ENCODE assay signal across 8 mouse cellular contexts in the genomic region with DNA sequence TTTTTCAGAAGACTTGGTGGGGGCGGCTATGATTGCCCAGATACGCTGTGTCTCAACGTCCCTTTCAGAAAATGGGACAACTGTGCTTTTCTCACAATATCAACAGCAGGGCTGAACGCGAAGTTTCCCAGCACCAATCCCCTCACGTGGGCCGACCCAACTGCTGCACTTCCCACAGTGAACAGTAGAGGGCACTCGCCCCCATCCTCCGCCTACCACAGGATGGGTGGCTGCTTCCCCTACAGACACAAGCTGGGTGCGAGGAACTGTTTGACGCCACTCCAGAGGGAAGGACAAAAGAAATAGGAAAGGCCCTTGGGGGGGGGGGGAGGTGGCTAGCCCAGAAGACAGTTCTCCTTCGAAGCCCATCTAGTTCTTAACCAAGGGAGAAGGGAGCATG. TPM values are rescaled to one million over a fixed set of nuclear protein-coding genes. Genes with fewer than 3 reads are reported as not detected.
A peak's percentile ranks its signal among the peaks of the same experiment; 100 is the strongest.
DNase-seq lines count a peak whose midpoint lies in the region; ATAC-seq and TF ChIP-seq lines count a peak whose summit lies in the region.

No protein-coding gene starts in this region.

- 0 out of 2 replicates have a peak, but pooled peaks cover 4% of the 10 kb centered on the region for H3K4me1 ChIP-seq in lung, adult 2 months (ENCODE audit: control insufficient read depth, insufficient read depth, low read length)

- 5% methylated on average over 12 of the region's 12 CpGs for WGBS in lung, adult 2 months

- peak; percentile 94 for TF ChIP-seq CTCF in lung, adult 2 months (IDR thresholded peaks at IDR 0.05; ENCODE audit: insufficient read depth, low read length)

- H3K4me3 ChIP-seq in lung, adult 2 months (replicated peaks; ENCODE audit: extremely low read depth, low read depth, low read length): no peak overlapping the region

- no peak for TF ChIP-seq POLR2A in lung, adult 2 months (IDR thresholded peaks at IDR 0.05; ENCODE audit: borderline replicate concordance, extremely low read depth, low read depth, low read length)

- peak; percentile 84 to 89 for DNase-seq in CD8-positive naive resting alpha-beta T cell, adult 2 months (ENCODE audit: low read depth in 2 of 2, low spot score in 2 of 2)
- peak; percentile 61 for DNase-seq in adrenal gland, adult 8-10 months
- DNase-seq in embryo, embryonic 11 days: peak; percentile 77
- DNase-seq in kidney, postnatal 10 days: peak; percentile 87
- peak; percentile 83 for DNase-seq in lung, adult 2 months
- peak; percentile 44 for DNase-seq in retina, adult 2 months (ENCODE audit: low read depth, low spot score)
- peak; percentile 81 to 85 for DNase-seq in thymus, postnatal 36 days

- ATAC-seq in granulocyte monocyte progenitor cell, adult 5-6 weeks (replicated peaks; ENCODE audit: poor library complexity, severe bottlenecking): peak; percentile 77

RNA-seq across cellular contexts. Expression of gene Epop, which starts 2.4 kb away (rescaled TPM):
- 1 to 10 TPM; 2.1 to 5.4 (median 4.0) TPM for total RNA-seq in adrenal gland, adult 8-10 months (2022)
- total RNA-seq in granulocyte monocyte progenitor cell, adult 5-6 weeks (2014; fragmentation: Nextera tagmentation): 7.5 and 8.1 TPM in 2 replicates
- 1.6 and 2.5 TPM in 2 replicates for total RNA-seq in granulocyte monocyte progenitor cell, adult 5-6 weeks (2017)
- 6.4 and 12.3 TPM in 2 replicates for polyA plus RNA-seq in lung, adult 2 months (2012; rRNA removed)

RNA-seq across cellular contexts. Expression of gene Mllt6, which starts 31.3 kb away (rescaled TPM):
- total RNA-seq in adrenal gland, adult 8-10 months (2022): 10 to 100 TPM; 53.1 to 99.4 (median 71.8) TPM
- total RNA-seq in granulocyte monocyte progenitor cell, adult 5-6 weeks (2014; fragmentation: Nextera tagmentation): 5.7 and 8.5 TPM in 2 replicates
- 4.9 and 6.5 TPM in 2 replicates for total RNA-seq in granulocyte monocyte progenitor cell, adult 5-6 weeks (2017)
- polyA plus RNA-seq in lung, adult 2 months (2012; rRNA removed): 65.9 and 79.6 TPM in 2 replicates

RNA-seq across cellular contexts. Expression of gene Cisd3, which starts 53.7 kb away (rescaled TPM):
- total RNA-seq in adrenal gland, adult 8-10 months (2022): 100 to 1,000 TPM; 153 to 194 (median 169) TPM
- total RNA-seq in granulocyte monocyte progenitor cell, adult 5-6 weeks (2014; fragmentation: Nextera tagmentation): 48.1 and 62.9 TPM in 2 replicates
- 0.82 and 6.5 TPM in 2 replicates for total RNA-seq in granulocyte monocyte progenitor cell, adult 5-6 weeks (2017)
- 26.4 and 34.0 TPM in 2 replicates for polyA plus RNA-seq in lung, adult 2 months (2012; rRNA removed)

RNA-seq across cellular contexts. Expression of gene Srcin1, which starts 56.0 kb away (rescaled TPM):
- 10 to 100 TPM; 10.7 to 37.6 (median 19.9) TPM for total RNA-seq in adrenal gland, adult 8-10 months (2022)
- total RNA-seq in granulocyte monocyte progenitor cell, adult 5-6 weeks (2014; fragmentation: Nextera tagmentation): not detected in 2 replicates
- not detected in 2 replicates for total RNA-seq in granulocyte monocyte progenitor cell, adult 5-6 weeks (2017)
- 6.4 and 7.0 TPM in 2 replicates for polyA plus RNA-seq in lung, adult 2 months (2012; rRNA removed)

Comparison
In these comparisons a context has a peak if more than half of its experiments do, and no peak if none do; other contexts are left out.
1. RNA of gene Mllt6, which starts 31.3 kb away (total RNA-seq): 53.1 to 99.4 TPM in adrenal gland, adult 8-10 months; 4.9 to 8.5 TPM in granulocyte monocyte progenitor cell, adult 5-6 weeks; every median in the first group is over 4 times any median in the second.
2. Peak in every context shown above with its lines, with median percentiles within 50 percentile points of each other: DNase-seq.